Mouse (Mus musculus): ENCODE data around the gene Nsun2. TPM values are rescaled to one million over a fixed set of nuclear protein-coding genes. Genes with fewer than 3 reads are reported as not detected.

The Nsun2 gene
- polyA plus RNA-seq, 1 experiment from 2014 or later, result 125 TPM

- ATAC-seq (ENCODE audit: low FRiP score) (no peak), DNase-seq (ENCODE audit: low spot score, missing footprints) (no peak)
- Histone ChIP-seq H3K4me3 (ENCODE audit: low read depth, low read length) (no peak overlapping the region), H3K27me3 (ENCODE audit: control insufficient read depth, insufficient read depth, low read length) (no peaks in the 10 kb centered on the region), H3K9ac (ENCODE audit: low read length) (no peak overlapping the region), H3K4me1 (ENCODE audit: control insufficient read depth, insufficient read depth, low read length) (peaks cover 15% of the 10 kb centered on the region), H3K36me3 (ENCODE audit: control insufficient read depth, insufficient read depth, low read length) (no peaks in the 10 kb centered on the region), H3K4me2 (no peak overlapping the region), H3K27ac (ENCODE audit: low read depth, low read length) (no peak overlapping the region), H3K9me3 (ENCODE audit: control insufficient read depth, low read length) (no peaks in the 10 kb centered on the region)
- WGBS, result 96% methylated on average over 1 of the region's 1 CpGs
Observed at GRCm38 (mm10) chr13:69522161-69522791, 11.3 kb upstream of the Nsun2 start.

DNA sequence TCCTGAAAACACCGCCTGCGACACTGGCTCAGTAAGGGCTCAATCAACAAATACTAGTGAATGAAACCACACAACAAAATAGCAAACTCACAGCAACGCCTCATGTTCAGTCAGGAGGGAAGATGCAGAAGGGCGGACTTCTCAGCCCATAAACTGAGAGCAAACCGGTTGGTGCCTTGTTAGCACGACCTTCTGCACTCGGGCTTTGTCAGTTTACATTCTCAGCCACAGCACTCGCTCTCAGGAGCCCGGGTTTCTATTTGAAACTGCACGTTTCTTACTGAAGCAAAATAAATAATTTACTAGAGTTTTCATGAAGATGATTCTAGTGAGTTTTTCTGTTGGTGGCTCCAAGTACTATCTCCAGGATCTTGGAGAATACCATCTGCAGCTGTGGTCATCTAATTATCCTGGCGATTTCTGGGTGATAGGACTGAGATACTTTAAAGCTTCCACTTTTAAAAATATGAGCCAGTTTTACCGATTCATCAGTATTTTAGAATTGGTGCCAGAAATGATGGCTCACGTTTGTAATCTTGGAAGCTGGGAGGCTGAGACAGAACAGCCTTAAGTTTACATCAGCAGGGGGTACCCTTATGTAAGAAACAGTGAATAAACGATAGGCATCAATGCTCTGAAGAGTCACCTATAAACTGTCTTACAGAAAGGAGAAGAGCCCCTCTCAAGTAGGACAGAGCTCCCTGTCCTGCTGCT lies 9.9 kb upstream of the Nsun2 start:
- DNase-seq (ENCODE audit: low spot score, missing footprints) (no peak), ATAC-seq (ENCODE audit: low FRiP score) (no peak)
- H3K9ac ChIP-seq (ENCODE audit: low read length), result no peak overlapping the region
- H3K4me1 ChIP-seq (ENCODE audit: control insufficient read depth, insufficient read depth, low read length), result peaks cover 18% of the 10 kb centered on the region
- H3K27ac ChIP-seq (ENCODE audit: low read depth, low read length), result no peak overlapping the region
- no peak overlapping the region for H3K4me3 ChIP-seq (ENCODE audit: low read depth, low read length)
- no peaks in the 10 kb centered on the region for H3K9me3 ChIP-seq (ENCODE audit: control insufficient read depth, low read length)
- no peak overlapping the region for H3K4me2 ChIP-seq
- 69% methylated on average over 14 of the region's 14 CpGs for WGBS
- H3K27me3 ChIP-seq (ENCODE audit: control insufficient read depth, insufficient read depth, low read length), result no peaks in the 10 kb centered on the region
- no peaks in the 10 kb centered on the region for H3K36me3 ChIP-seq (ENCODE audit: control insufficient read depth, insufficient read depth, low read length)

DNA sequence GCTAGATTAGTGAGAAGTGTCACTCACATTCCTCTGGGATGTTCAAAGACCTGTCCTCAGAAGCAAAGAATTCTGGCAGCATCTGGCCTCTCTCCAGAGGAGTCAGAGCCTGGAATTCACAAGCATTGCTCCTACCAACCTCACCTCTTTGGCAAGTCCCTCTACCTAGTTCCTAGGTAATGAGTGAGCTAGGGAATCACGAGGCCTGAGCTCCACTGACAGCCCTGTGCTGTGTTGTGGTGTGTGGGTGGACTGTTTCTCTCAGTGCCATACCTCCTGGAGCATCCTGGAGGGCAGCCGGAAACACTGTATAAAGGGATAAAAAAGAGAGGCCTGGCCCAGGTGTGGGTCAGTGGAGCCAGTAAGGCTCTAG lies 9.4 kb upstream of the Nsun2 start:
- WGBS, result 72% methylated on average over 2 of the region's 2 CpGs
- Histone ChIP-seq H3K4me1 (ENCODE audit: control insufficient read depth, insufficient read depth, low read length) (peaks cover 23% of the 10 kb centered on the region), H3K9me3 (ENCODE audit: control insufficient read depth, low read length) (no peaks in the 10 kb centered on the region), H3K27me3 (ENCODE audit: control insufficient read depth, insufficient read depth, low read length) (no peaks in the 10 kb centered on the region), H3K4me3 (ENCODE audit: low read depth, low read length) (no peak overlapping the region), H3K9ac (ENCODE audit: low read length) (no peak overlapping the region), H3K36me3 (ENCODE audit: control insufficient read depth, insufficient read depth, low read length) (no peaks in the 10 kb centered on the region), H3K4me2 (no peak overlapping the region), H3K27ac (ENCODE audit: low read depth, low read length) (no peak overlapping the region)
- DNase-seq (ENCODE audit: low spot score, missing footprints) (no peak), ATAC-seq (ENCODE audit: low FRiP score) (no peak)

GRCm38 (mm10) chr13:69525867-69526266 lies 7.7 kb upstream of the Nsun2 start:
- Histone ChIP-seq H3K27ac (ENCODE audit: low read depth, low read length) (no peak overlapping the region), H3K4me1 (ENCODE audit: control insufficient read depth, insufficient read depth, low read length) (peaks cover 32% of the 10 kb centered on the region), H3K4me2 (no peak overlapping the region), H3K9ac (ENCODE audit: low read length) (no peak overlapping the region), H3K4me3 (ENCODE audit: low read depth, low read length) (no peak overlapping the region), H3K9me3 (ENCODE audit: control insufficient read depth, low read length) (no peaks in the 10 kb centered on the region), H3K27me3 (ENCODE audit: control insufficient read depth, insufficient read depth, low read length) (no peaks in the 10 kb centered on the region), H3K36me3 (ENCODE audit: control insufficient read depth, insufficient read depth, low read length) (no peaks in the 10 kb centered on the region; the same call in 1 of the 2 replicates)
- DNase-seq (ENCODE audit: low spot score, missing footprints) (no peak), ATAC-seq (ENCODE audit: low FRiP score) (no peak)
- WGBS, result 60% methylated on average over 4 of the region's 4 CpGs

GRCm38 (mm10) chr13:69528531-69528930 lies 5.0 kb upstream of the Nsun2 start:
- WGBS, result 82% methylated on average over 7 of the region's 7 CpGs
- DNase-seq (ENCODE audit: low spot score, missing footprints) (no peak), ATAC-seq (ENCODE audit: low FRiP score) (no peak)
- Histone ChIP-seq H3K4me2 (no peak overlapping the region), H3K36me3 (ENCODE audit: control insufficient read depth, insufficient read depth, low read length) (no peaks in the 10 kb centered on the region; the same call in 1 of the 2 replicates), H3K27ac (ENCODE audit: low read depth, low read length) (no peak overlapping the region), H3K4me1 (ENCODE audit: control insufficient read depth, insufficient read depth, low read length) (peaks cover 46% of the 10 kb centered on the region), H3K27me3 (ENCODE audit: control insufficient read depth, insufficient read depth, low read length) (no peaks in the 10 kb centered on the region), H3K9me3 (ENCODE audit: control insufficient read depth, low read length) (no peaks in the 10 kb centered on the region), H3K9ac (ENCODE audit: low read length) (no peak overlapping the region), H3K4me3 (ENCODE audit: low read depth, low read length) (no peak overlapping the region)

GRCm38 (mm10) chr13:69530156-69530555 lies 3.4 kb upstream of the Nsun2 start:
- Histone ChIP-seq H3K4me3 (ENCODE audit: low read depth, low read length) (no peak overlapping the region), H3K36me3 (ENCODE audit: control insufficient read depth, insufficient read depth, low read length) (no peaks in the 10 kb centered on the region; the same call in 1 of the 2 replicates), H3K9me3 (ENCODE audit: control insufficient read depth, low read length) (no peaks in the 10 kb centered on the region), H3K9ac (ENCODE audit: low read length) (no peak overlapping the region), H3K4me2 (0 out of 2 replicates have a peak overlapping the region, but pooled peaks have one; percentile 2), H3K4me1 (ENCODE audit: control insufficient read depth, insufficient read depth, low read length) (peaks cover 44% of the 10 kb centered on the region), H3K27me3 (ENCODE audit: control insufficient read depth, insufficient read depth, low read length) (no peaks in the 10 kb centered on the region), H3K27ac (ENCODE audit: low read depth, low read length) (no peak overlapping the region)
- no peak for ATAC-seq (ENCODE audit: low FRiP score)
- peak; percentile 39 for DNase-seq (ENCODE audit: low spot score, missing footprints)
- 73% methylated on average over 3 of the region's 3 CpGs for WGBS

- peaks cover 46% of the 10 kb centered on the region for H3K4me1 ChIP-seq (ENCODE audit: control insufficient read depth, insufficient read depth, low read length)
- DNase-seq (ENCODE audit: low spot score, missing footprints), result no peak
- peak overlapping the region; percentile 89 for H3K4me2 ChIP-seq
- H3K36me3 ChIP-seq (ENCODE audit: control insufficient read depth, insufficient read depth, low read length), result no peaks in the 10 kb centered on the region; the same call in 1 of the 2 replicates
- peak overlapping the region; percentile 7; the same call in 1 of the 2 replicates for H3K4me3 ChIP-seq (ENCODE audit: low read depth, low read length)
- H3K9ac ChIP-seq (ENCODE audit: low read length), result peak overlapping the region; percentile 32; the same call in 1 of the 2 replicates
- no peaks in the 10 kb centered on the region for H3K9me3 ChIP-seq (ENCODE audit: control insufficient read depth, low read length)
- H3K27ac ChIP-seq (ENCODE audit: low read depth, low read length), result no peak overlapping the region
- WGBS, result 86% methylated on average over 6 of the region's 6 CpGs
- no peaks in the 10 kb centered on the region for H3K27me3 ChIP-seq (ENCODE audit: control insufficient read depth, insufficient read depth, low read length)
- ATAC-seq (ENCODE audit: low FRiP score), result no peak
Observed at GRCm38 (mm10) chr13:69530951-69531350, 2.6 kb upstream of the Nsun2 start.

- Histone ChIP-seq H3K4me2 (peak overlapping the region; percentile 89), H3K9me3 (ENCODE audit: control insufficient read depth, low read length) (no peaks in the 10 kb centered on the region), H3K27ac (ENCODE audit: low read depth, low read length) (no peak overlapping the region), H3K36me3 (ENCODE audit: control insufficient read depth, insufficient read depth, low read length) (no peaks in the 10 kb centered on the region; the same call in 1 of the 2 replicates), H3K9ac (ENCODE audit: low read length) (no peak overlapping the region; the same call in 1 of the 2 replicates), H3K27me3 (ENCODE audit: control insufficient read depth, insufficient read depth, low read length) (no peaks in the 10 kb centered on the region), H3K4me3 (ENCODE audit: low read depth, low read length) (peak overlapping the region; percentile 95), H3K4me1 (ENCODE audit: control insufficient read depth, insufficient read depth, low read length) (peaks cover 42% of the 10 kb centered on the region)
- WGBS, result 55% methylated on average over 6 of the region's 6 CpGs
- peak; percentile 57 for DNase-seq (ENCODE audit: low spot score, missing footprints)
- ATAC-seq (ENCODE audit: low FRiP score), result no peak
Observed at GRCm38 (mm10) chr13:69531431-69531830, 2.1 kb upstream of the Nsun2 start.

All from midbrain, embryonic 11.5 days (tissue).